Mouse (Mus musculus) hindbrain, embryonic 14.5 days (tissue): ENCODE measurements around the gene Gm20809. TPM values are rescaled to one million over a fixed set of nuclear protein-coding genes. Genes with fewer than 3 reads are reported as not detected.
"Not testable (repeated sequence)": the region's sequence is repeated elsewhere in the genome, so short reads cannot be mapped to it uniquely, and the experiment has no call there.

Source experiments
- ATAC-seq: fragments of 200-750 bp; cut with Nextera tagmentation; 2 replicates; pipeline ENCODE4 v1.8.0; 2017; ENCODE audit warnings: moderate number of reproducible peaks, mild to moderate bottlenecking, moderate TSS enrichment, moderate library complexity; ENCODE audit not compliant: low FRiP score
- DNase-seq: peaks from one replicate; pipeline ENCODE4 v3.0.0-alpha.2; 2015; ENCODE audit warnings: low spot score
- H3K27ac ChIP-seq: fragments of 300-500 bp; sonication (generic); 2 replicates; pipeline ENCODE4 v1.5.1; 2014; ENCODE audit warnings: mild to moderate bottlenecking, moderate library complexity
- H3K27me3 ChIP-seq: fragments of 300-500 bp; sonication (generic); 2 replicates; pipeline ENCODE4 v1.6.1; 2014; ENCODE audit warnings: mild to moderate bottlenecking, low read length, mixed read lengths; ENCODE audit not compliant: control insufficient read depth, insufficient read depth
- H3K36me3 ChIP-seq: fragments of 300-500 bp; sonication (generic); replicated peaks from 2 replicates; pipeline ENCODE4 v1.6.1; 2014; ENCODE audit not compliant: control insufficient read depth, insufficient read depth
- H3K4me1 ChIP-seq: fragments of 300-500 bp; sonication (generic); replicated peaks from 2 replicates; pipeline ENCODE4 v1.6.1; 2014; ENCODE audit warnings: antibody characterized with exemption, low read length, mixed read lengths; ENCODE audit not compliant: control insufficient read depth, insufficient read depth
- H3K4me2 ChIP-seq: fragments of 300-500 bp; sonication (generic); replicated peaks from 2 replicates; pipeline ENCODE4 v1.6.1; 2014; ENCODE audit warnings: mild to moderate bottlenecking, moderate library complexity
- H3K4me3 ChIP-seq: fragments of 300-500 bp; sonication (generic); replicated peaks from 2 replicates; pipeline ENCODE4 v1.5.1; 2014; ENCODE audit warnings: mild to moderate bottlenecking, low read length
- H3K9ac ChIP-seq: fragments of 300-500 bp; sonication (generic); 2 replicates; pipeline ENCODE4 v1.6.1; 2014
- H3K9me3 ChIP-seq: fragments of 300-500 bp; sonication (generic); 2 replicates; pipeline ENCODE4 v1.6.1; 2016; ENCODE audit warnings: low read length; ENCODE audit not compliant: control insufficient read depth
- WGBS: fragments of 180-500 bp; shearing (Covaris S2); extraction: QIAGEN DNeasy Blood & Tissue Kit; methylation state at CpG from one replicate; pipeline ENCODE4 v1.1.7; 2014; 5-methylcytosine and 5-hydroxymethylcytosine counted together
- polyA plus RNA-seq: library from polyadenylated mRNA; unstranded; fragments of >200 nt; fragmentation: Nextera tagmentation; extraction: Ambion mirVana; gene quantifications from 2 replicates; pipeline ENCODE4 v1.2.1, GENCODE M21; 2014

Gm20809 gene
- not detected in 2 replicates for polyA plus RNA-seq

- H3K36me3 ChIP-seq, H3K27me3 ChIP-seq, H3K9me3 ChIP-seq, H3K4me3 ChIP-seq, H3K9ac ChIP-seq, ATAC-seq, H3K4me2 ChIP-seq, H3K27ac ChIP-seq, H3K4me1 ChIP-seq, DNase-seq: not testable (repeated sequence)
- no CpG with 5 or more reads among the region's 3 CpGs for WGBS
Measured at GRCm38 (mm10) chrY:24454757-24455156, at the start of gene Gm20809. TSS of gene Gm20809 (plus strand) at chrY:24455057.
